Mouse (Mus musculus): ENCODE data around the gene Pfas. TPM values are rescaled to one million over a fixed set of nuclear protein-coding genes. Genes with fewer than 3 reads are reported as not detected.
"Not testable (repeated sequence)": the region's sequence is repeated elsewhere in the genome, so short reads cannot be mapped to it uniquely, and the experiment has no call there.

Gene Pfas
- total RNA-seq, 2 experiments from 2014 or later, result 47.3 to 56.2 TPM

DNA sequence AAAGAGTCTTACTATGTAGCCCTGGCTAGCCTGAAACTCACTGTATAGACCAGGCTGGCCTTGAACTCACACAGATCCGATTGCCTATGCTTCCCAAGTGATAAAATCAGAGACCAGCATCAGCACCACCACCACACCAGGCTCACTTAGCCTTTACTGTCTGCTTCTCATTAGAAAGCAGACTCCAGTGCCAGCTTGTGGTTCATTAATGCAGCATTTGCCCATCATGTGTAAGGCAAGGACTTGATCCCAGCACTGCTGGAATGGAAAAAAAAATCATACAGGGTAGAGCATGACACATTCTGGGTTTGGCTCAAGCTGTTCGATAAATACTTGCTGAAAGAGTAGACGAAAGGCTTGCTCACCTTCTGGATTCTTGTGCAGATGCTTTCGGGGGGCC lies 62.3 kb downstream of the Pfas start:
- ATAC-seq (replicated peaks; ENCODE audit: poor library complexity, severe bottlenecking), result no peak

DNA sequence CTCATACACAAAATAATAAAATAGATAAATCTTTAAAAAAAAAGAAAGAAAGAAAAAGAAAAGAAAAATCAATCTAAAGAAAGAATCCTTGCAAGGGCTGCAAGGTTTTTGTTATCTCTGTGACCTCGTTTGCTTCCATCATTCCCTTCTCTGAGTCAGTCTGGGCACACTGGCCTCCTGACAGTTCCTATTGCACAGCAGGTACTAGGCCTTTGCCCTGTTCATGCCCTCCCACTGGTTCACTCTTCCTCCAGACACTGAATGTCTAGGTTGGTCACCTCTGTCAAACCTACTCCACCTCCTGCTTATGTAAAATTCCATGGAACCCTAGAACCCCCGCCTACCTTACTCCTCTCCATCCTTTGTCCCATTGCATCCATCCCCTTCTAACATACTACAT lies 63.0 kb downstream of the Pfas start:
- no peak for ATAC-seq (replicated peaks; ENCODE audit: poor library complexity, severe bottlenecking)

DNA sequence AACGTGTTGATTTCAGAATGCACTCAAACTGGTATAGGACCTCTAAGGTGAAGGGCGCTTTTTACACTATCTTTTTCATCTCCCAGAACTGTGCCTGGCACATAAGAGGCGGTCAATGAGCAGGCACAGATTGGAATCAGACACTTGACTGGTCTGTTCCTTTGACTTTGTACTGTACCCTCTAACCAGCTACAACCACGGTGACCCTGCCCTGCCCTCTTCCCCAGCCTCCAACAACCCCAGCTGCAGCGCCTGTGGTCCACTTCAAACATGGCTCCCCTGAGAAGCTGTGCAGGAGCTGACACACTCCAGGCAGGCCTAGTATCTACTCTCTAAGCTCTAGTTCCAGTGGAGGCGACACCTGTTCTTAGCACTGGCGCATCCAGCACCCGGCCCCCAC lies 65.5 kb downstream of the Pfas start:
- ATAC-seq (replicated peaks; ENCODE audit: poor library complexity, severe bottlenecking), result no peak

DNA sequence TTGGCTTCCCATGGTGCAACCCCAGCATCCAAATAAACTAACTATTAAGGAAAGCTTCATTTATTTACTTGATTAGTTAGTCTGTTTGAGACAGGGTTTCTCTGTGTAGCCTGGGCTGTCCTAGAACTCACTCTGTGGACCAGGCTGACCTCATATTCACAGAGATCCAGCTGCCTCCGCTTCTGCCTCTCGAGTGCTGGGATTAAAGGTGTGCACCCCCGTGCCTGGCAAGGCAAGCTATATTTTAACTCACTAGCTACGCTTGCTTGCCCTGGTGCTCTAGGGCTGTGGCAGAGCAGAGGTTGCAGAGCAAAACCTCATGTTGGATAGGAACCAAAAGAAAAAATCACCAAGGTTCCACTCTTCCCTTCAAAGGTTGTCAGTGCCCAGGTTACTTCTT lies 67.7 kb downstream of the Pfas start:
- no peak for ATAC-seq (replicated peaks; ENCODE audit: poor library complexity, severe bottlenecking)

DNA sequence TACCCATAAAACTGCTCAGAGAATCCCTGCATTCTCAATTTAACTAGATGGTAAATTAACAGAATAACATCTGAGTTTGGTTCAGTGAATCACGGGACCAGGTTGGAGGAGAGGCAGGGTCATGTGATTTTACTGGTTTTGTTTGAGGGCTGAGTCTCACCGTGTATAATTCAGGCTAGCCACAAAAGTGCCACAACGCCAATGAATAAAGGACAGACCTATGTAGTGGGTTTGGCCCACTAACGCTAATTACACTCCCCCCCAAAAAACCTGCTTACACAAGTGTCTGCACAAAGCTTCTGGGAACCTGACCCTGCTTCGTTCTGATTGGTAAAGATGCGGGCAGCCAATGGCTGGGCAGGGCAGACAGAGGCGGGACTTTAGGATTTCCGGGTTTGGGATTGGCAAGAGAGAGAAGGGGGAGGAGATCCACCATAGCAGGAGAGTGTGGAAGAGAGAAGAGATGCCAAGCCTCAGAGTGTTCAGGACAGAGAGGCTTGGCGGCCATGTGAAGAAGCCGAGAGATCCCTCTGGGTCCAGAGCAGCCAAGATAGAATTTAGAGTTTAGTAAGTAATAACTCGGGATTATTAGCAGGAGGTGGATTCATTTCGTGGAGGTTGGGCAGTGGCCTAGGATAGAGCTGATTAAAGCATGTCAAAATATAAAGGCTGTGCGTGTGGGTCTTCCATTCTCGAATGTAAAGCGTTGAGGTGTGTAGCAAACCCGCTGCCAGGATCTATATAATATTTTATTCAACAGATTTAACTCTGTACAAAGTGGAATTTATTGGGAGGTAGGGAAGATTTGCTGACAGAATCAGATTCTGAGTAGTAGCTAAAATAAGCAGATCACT lies 68.6 kb downstream of the Pfas start:
- ATAC-seq (replicated peaks; ENCODE audit: poor library complexity, severe bottlenecking), result peak; percentile 99

DNA sequence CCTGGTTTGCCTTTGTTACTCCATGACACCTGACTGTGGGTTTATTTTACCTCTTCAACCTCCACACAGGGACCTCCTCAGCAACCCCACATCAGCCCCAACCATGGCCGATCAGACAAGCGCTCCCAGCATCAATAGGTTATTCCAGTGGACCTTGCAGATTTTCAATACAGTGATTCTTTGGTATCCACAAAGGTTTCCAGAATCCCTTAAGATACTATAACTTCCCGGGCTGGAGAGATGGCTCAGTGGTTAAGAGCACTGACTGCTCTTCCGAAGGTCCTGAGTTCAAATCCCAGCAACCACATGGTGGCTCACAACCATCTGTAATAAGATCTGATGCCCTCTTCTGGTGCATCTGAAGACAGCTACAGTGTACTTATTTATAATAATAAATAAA lies 71.3 kb downstream of the Pfas start:
- not testable (repeated sequence) for ATAC-seq (replicated peaks; ENCODE audit: poor library complexity, severe bottlenecking)

Other genes with a start within 250 kb of the Pfas start
- 18.9 and 24.5 TPM in 2 replicates for gene Ndel1, start 136.6 kb downstream of the Pfas start, total RNA-seq (2014; fragmentation: Nextera tagmentation)
- 41.7 and 42.7 TPM in 2 replicates for gene Ndel1, start 136.6 kb downstream of the Pfas start, total RNA-seq (2017)
- not detected in 2 replicates for gene Rnf222, start 119.9 kb downstream of the Pfas start, total RNA-seq (2014; fragmentation: Nextera tagmentation)
- not detected in 2 replicates for gene Rnf222, start 119.9 kb downstream of the Pfas start, total RNA-seq (2017)
- 5,141 and 5,287 TPM in 2 replicates for gene Rpl26, start 106.9 kb downstream of the Pfas start, total RNA-seq (2014; fragmentation: Nextera tagmentation)
- gene Rpl26, start 106.9 kb downstream of the Pfas start, total RNA-seq (2017), result 5,847 and 6,613 TPM in 2 replicates
- not detected in 2 replicates for gene Odf4, start 81.4 kb downstream of the Pfas start, total RNA-seq (2014; fragmentation: Nextera tagmentation)
- gene Odf4, start 81.4 kb downstream of the Pfas start, total RNA-seq (2017), result not detected in 2 replicates
- 0.30 TPM in 1 of 2 replicates, not detected in the other for gene Arhgef15, start 51.0 kb downstream of the Pfas start, total RNA-seq (2014; fragmentation: Nextera tagmentation)
- 0.04 and 0.05 TPM in 2 replicates for gene Arhgef15, start 51.0 kb downstream of the Pfas start, total RNA-seq (2017)
- gene Slc25a35, start 40.3 kb downstream of the Pfas start, total RNA-seq (2014; fragmentation: Nextera tagmentation), result 3.5 and 5.6 TPM in 2 replicates
- 0.47 and 1.1 TPM in 2 replicates for gene Slc25a35, start 40.3 kb downstream of the Pfas start, total RNA-seq (2017)
- gene Rangrf, start 33.3 kb downstream of the Pfas start, total RNA-seq (2014; fragmentation: Nextera tagmentation), result 87.2 and 120 TPM in 2 replicates
- gene Rangrf, start 33.3 kb downstream of the Pfas start, total RNA-seq (2017), result 47.6 and 56.5 TPM in 2 replicates
- 50.3 and 66.2 TPM in 2 replicates for gene Ctc1, start 7.5 kb upstream of the Pfas start, total RNA-seq (2014; fragmentation: Nextera tagmentation)
- gene Ctc1, start 7.5 kb upstream of the Pfas start, total RNA-seq (2017), result 17.1 and 22.4 TPM in 2 replicates
- gene Aurkb, start 37.2 kb upstream of the Pfas start, total RNA-seq (2014; fragmentation: Nextera tagmentation), result 80.2 and 105 TPM in 2 replicates
- gene Aurkb, start 37.2 kb upstream of the Pfas start, total RNA-seq (2017), result 102 and 122 TPM in 2 replicates
- gene Borcs6, start 51.3 kb upstream of the Pfas start, total RNA-seq (2014; fragmentation: Nextera tagmentation), result 2.0 and 11.4 TPM in 2 replicates
- gene Borcs6, start 51.3 kb upstream of the Pfas start, total RNA-seq (2017), result 9.4 TPM in 2 replicates
- 15.1 and 48.9 TPM in 2 replicates for gene Tmem107, start 62.3 kb upstream of the Pfas start, total RNA-seq (2014; fragmentation: Nextera tagmentation)
- 10.4 and 24.9 TPM in 2 replicates for gene Tmem107, start 62.3 kb upstream of the Pfas start, total RNA-seq (2017)
- gene Vamp2, start 80.0 kb upstream of the Pfas start, total RNA-seq (2014; fragmentation: Nextera tagmentation), result 59.2 and 63.1 TPM in 2 replicates
- gene Vamp2, start 80.0 kb upstream of the Pfas start, total RNA-seq (2017), result 7.2 and 8.6 TPM in 2 replicates
- gene Per1, start 86.8 kb upstream of the Pfas start, total RNA-seq (2014; fragmentation: Nextera tagmentation), result 10.3 and 11.7 TPM in 2 replicates
- 9.4 and 9.8 TPM in 2 replicates for gene Per1, start 86.8 kb upstream of the Pfas start, total RNA-seq (2017)
- not detected in 2 replicates for gene Hes7, start 111.9 kb upstream of the Pfas start, total RNA-seq (2014; fragmentation: Nextera tagmentation)
- gene Hes7, start 111.9 kb upstream of the Pfas start, total RNA-seq (2017), result not detected in 2 replicates
- gene 9130213A22Rik, start 114.1 kb upstream of the Pfas start, total RNA-seq (2014; fragmentation: Nextera tagmentation), result 0.17 TPM in 1 of 2 replicates, not detected in the other
- gene 9130213A22Rik, start 114.1 kb upstream of the Pfas start, total RNA-seq (2017), result not detected in 2 replicates
- gene Aloxe3, start 117.4 kb upstream of the Pfas start, total RNA-seq (2014; fragmentation: Nextera tagmentation), result not detected in 2 replicates
- gene Aloxe3, start 117.4 kb upstream of the Pfas start, total RNA-seq (2017), result not detected in 2 replicates
- not detected in 2 replicates for gene Alox12b, start 148.5 kb upstream of the Pfas start, total RNA-seq (2014; fragmentation: Nextera tagmentation)
- not detected in 2 replicates for gene Alox12b, start 148.5 kb upstream of the Pfas start, total RNA-seq (2017)
- not detected in 2 replicates for gene Alox8, start 189.4 kb upstream of the Pfas start, total RNA-seq (2014; fragmentation: Nextera tagmentation)
- gene Alox8, start 189.4 kb upstream of the Pfas start, total RNA-seq (2017), result not detected in 2 replicates
- not detected in 2 replicates for gene Gucy2e, start 228.6 kb upstream of the Pfas start, total RNA-seq (2014; fragmentation: Nextera tagmentation)
- gene Gucy2e, start 228.6 kb upstream of the Pfas start, total RNA-seq (2017), result not detected in 2 replicates

Measured in granulocyte monocyte progenitor cell, adult 5-6 weeks (primary cell).